Mouse (Mus musculus): ENCODE results near the gene Pask.

- TF ChIP-seq CTCF (IDR thresholded peaks at IDR 0.05; ENCODE audit: extremely low read depth, insufficient read depth, insufficient read length, insufficient replicate concordance) (no peak), POLR2A (IDR thresholded peaks at IDR 0.05; ENCODE audit: low read depth, low read length) (no peak)
Measured at GRCm38 (mm10) chr1:93373665-93374064, 30.4 kb upstream of the Pask start, which contains the start of gene Ano7.
